Mouse (Mus musculus) cerebellum, adult 2 months (tissue): ENCODE data around the gene Tmem115. TPM values are rescaled to one million over a fixed set of nuclear protein-coding genes. Genes with fewer than 3 reads are reported as not detected.

Experiments used
- DNase-seq, 2 experiments: peaks; one replicate each; pipeline ENCODE4 v3.0.0; 2021
- H3K27ac ChIP-seq: fragments of 200-500 bp; 2 replicates; pipeline ENCODE4 v1.5.1; 2012; ENCODE audit warnings: low read length, control low read depth, inconsistent platforms; ENCODE audit not compliant: insufficient read depth
- H3K27me3 ChIP-seq: fragments of 200-500 bp; 2 replicates; pipeline ENCODE4 v1.6.1; 2012; ENCODE audit warnings: inconsistent platforms, mild to moderate bottlenecking, low read length, moderate library complexity; ENCODE audit not compliant: control insufficient read depth, insufficient read depth
- H3K4me1 ChIP-seq: fragments of 200-500 bp; 2 replicates; pipeline ENCODE4 v1.6.1; 2011; ENCODE audit warnings: low read length; ENCODE audit not compliant: control insufficient read depth, insufficient read depth
- H3K4me3 ChIP-seq: fragments of 200-500 bp; replicated peaks from 2 replicates; pipeline ENCODE3; 2011; ENCODE audit warnings: mild to moderate bottlenecking, low read depth, low read length, control low read depth; ENCODE audit not compliant: insufficient read depth
- CTCF ChIP-seq: fragments of 200-500 bp; IDR thresholded peaks from 2 replicates; pipeline ENCODE4 v1.5.1; 2011; ENCODE audit warnings: low read depth, mild to moderate bottlenecking, control low read depth, low read length, moderate library complexity, borderline replicate concordance; ENCODE audit not compliant: insufficient read depth
- POLR2A ChIP-seq: fragments of 200-500 bp; IDR thresholded peaks from 2 replicates; pipeline ENCODE4 v1.6.1; 2011; ENCODE audit warnings: low read length, control low read depth, borderline replicate concordance; ENCODE audit not compliant: insufficient read depth
- WGBS: fragments of 180-500 bp; shearing (Covaris S2); methylation state at CpG from one replicate; pipeline ENCODE4 v1.1.7; 2018; 5-methylcytosine and 5-hydroxymethylcytosine counted together
- polyA plus RNA-seq: library from polyadenylated mRNA; depleted of rRNA; stranded (reverse); fragments of >200 nt; gene quantifications from 2 replicates; pipeline ENCODE4 v1.2.3, GENCODE M21; 2012

The Tmem115 gene
- polyA plus RNA-seq, 1 experiment = 44.6 TPM

- no peak overlapping the region for H3K4me3 ChIP-seq
- H3K27me3 ChIP-seq = no peaks in the 10 kb centered on the region
- no peak for TF ChIP-seq CTCF
- 0 out of 2 replicates have a peak, but pooled peaks have one; percentile 13 for TF ChIP-seq POLR2A
- WGBS = 71% methylated on average over 14 of the region's 14 CpGs
- H3K4me1 ChIP-seq = peaks cover 29% of the 10 kb centered on the region
- H3K27ac ChIP-seq = peak overlapping the region; percentile 16; the same call in 1 of the 2 replicates
- DNase-seq = peak; percentile 59 to 86
Observed at GRCm38 (mm10) chr9:107579023-107579900, 45.5 kb downstream of the Tmem115 start.

- Histone ChIP-seq H3K4me1 (peaks cover 25% of the 10 kb centered on the region), H3K4me3 (peak within 1 kb of the TSS; percentile 79), H3K27me3 (no peaks in the 10 kb centered on the region), H3K27ac (peak within 1 kb of the TSS; percentile 74; the same call in 1 of the 2 replicates)
- peak; percentile 90 to 93 for DNase-seq
- TF ChIP-seq CTCF = no peak
- TF ChIP-seq POLR2A = peak; percentile 72; the same call in 1 of the 2 replicates
- under 1% methylated on average over 32 of the region's 32 CpGs for WGBS
Observed at GRCm38 (mm10) chr9:107580501-107581317, 47.0 kb downstream of the Tmem115 start, which contains the start of gene Hyal3. TSS of gene Hyal3 (plus strand) at chr9:107580818.

GRCm38 (mm10) chr9:107581584-107581983, 47.8 kb downstream of the Tmem115 start:
- Histone ChIP-seq H3K4me3 (no peak overlapping the region), H3K4me1 (peaks cover 17% of the 10 kb centered on the region), H3K27ac (no peak overlapping the region; the same call in 1 of the 2 replicates), H3K27me3 (no peaks in the 10 kb centered on the region)
- WGBS = 72% methylated on average over 4 of the region's 4 CpGs
- no peak for DNase-seq
- TF ChIP-seq CTCF (no peak), POLR2A (no peak)

- no peaks in the 10 kb centered on the region for H3K27me3 ChIP-seq
- no peak for DNase-seq
- TF ChIP-seq CTCF (no peak), POLR2A (no peak)
- H3K4me3 ChIP-seq = no peak overlapping the region
- H3K27ac ChIP-seq = no peak overlapping the region
- 88% methylated on average over 7 of the region's 7 CpGs for WGBS
- H3K4me1 ChIP-seq = peaks cover 13% of the 10 kb centered on the region
Observed at GRCm38 (mm10) chr9:107582509-107583062, 48.8 kb downstream of the Tmem115 start.

GRCm38 (mm10) chr9:107583174-107583573, 49.4 kb downstream of the Tmem115 start:
- no peak for DNase-seq
- Histone ChIP-seq H3K27ac (no peak overlapping the region), H3K27me3 (no peaks in the 10 kb centered on the region), H3K4me1 (peaks cover 13% of the 10 kb centered on the region), H3K4me3 (no peak overlapping the region)
- no peak for TF ChIP-seq POLR2A
- no peak for TF ChIP-seq CTCF
- 87% methylated on average over 14 of the region's 14 CpGs for WGBS

DNA sequence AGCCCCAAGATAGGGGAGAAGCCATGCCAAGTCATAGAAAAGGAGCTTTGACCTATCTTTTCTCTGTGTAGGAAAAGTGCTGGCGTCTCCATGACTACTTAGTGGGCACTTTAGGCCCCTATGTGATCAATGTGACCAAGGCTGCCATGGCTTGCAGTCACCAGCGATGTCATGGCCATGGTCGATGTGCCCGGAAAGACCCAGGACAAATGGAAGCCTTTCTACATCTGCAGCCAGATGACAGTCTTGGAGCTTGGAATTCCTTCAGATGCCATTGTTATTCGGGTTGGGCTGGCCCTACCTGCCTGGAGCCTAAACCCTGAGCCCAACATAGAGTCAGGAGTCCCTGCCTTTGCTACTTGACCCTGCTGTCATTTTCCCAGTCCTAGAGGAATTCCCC, 52.8 kb downstream of the Tmem115 start:
- WGBS = 91% methylated on average over 5 of the region's 5 CpGs

More for the DNA sequence above, 52.8 kb downstream of the Tmem115 start:
- 0 out of 2 replicates have a peak, but pooled peaks cover 5% of the 10 kb centered on the region for H3K4me1 ChIP-seq
- H3K27me3 ChIP-seq = no peaks in the 10 kb centered on the region
- no peak for TF ChIP-seq POLR2A
- no peak for TF ChIP-seq CTCF
- no peak overlapping the region for H3K4me3 ChIP-seq
- no peak for DNase-seq
- no peak overlapping the region for H3K27ac ChIP-seq
